Mouse (Mus musculus): ENCODE measurements around the gene Cadps.

Cadps gene

DNA sequence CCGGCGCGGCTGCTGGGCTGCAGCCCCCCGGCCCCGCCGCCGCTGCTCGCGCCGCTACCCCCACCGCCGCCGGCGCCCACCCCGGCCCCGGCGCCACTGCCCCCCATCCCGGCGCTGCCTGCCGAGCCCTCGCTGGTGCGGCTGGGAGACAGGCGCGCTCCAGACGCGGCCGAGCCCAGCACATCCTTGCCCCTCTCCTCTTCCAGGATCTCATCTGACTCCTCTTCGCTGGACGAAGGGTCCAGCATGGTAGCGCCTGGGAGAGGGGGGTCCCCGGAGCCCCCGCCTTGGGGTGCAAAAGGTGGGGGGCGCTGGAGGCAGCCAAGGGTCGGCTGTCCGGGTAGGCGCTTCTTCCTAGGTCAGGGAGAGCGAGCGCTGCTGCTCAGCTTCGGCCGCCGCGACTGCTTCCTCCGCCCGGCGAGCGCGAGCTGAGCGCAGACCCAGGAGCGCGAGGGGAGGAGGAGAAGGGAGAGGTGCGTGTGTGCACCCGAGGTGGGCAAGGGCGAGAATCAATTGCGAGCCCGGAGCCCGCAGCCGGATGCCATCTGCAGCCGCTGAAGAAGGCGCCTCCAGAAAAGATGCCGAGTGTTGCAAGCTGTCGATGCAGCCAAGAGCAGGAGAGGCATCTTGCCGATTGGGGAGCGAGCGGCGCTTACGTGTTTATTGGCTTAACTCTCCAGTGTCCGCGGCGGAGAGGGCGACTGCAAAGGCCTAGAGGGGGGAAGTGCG lies at the start of gene Cadps:
Gene Cadps (minus strand): TSS at position 589 of the 729 bp plus-strand sequence.
- DNase-seq: no peak

DNA sequence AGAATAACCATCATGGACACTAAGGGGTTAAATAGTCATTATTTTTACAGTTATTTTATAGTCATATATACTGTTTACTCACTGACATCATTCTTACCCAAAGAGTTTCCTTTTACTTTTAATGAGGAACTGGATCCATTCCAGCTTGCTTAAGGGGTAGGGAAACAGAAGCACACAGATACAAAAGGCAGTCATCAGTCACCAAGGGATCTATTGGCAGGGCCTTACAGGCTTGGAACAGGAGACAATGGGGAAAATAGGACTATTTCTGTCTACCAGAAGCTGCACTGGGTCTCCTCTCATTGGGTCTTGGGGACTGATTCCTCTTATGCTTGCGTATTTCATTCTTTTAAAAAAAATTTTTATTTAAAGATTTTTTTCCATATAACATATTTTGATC lies 46.7 kb upstream of the Cadps start:
- DNase-seq: no peak

DNA sequence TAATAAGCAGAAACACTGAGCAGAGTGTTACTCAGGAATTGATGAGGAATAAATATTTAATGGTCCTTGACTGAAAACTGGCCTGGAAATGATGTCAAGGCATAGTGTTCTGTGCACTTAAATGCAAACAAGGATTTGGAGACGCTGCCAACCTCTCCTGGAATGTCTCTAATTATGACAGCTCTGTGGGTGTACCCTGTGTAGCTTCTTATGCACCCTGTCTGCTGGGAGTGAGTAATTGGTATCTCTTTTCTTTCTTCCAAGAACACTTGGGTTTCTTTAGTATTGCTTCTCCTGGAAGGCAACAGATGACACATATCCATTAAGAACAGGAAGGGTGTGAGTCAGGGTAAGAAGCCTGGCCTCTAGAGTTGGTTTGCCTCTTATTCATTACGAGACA lies 42.4 kb upstream of the Cadps start:
- DNase-seq: no peak

DNA sequence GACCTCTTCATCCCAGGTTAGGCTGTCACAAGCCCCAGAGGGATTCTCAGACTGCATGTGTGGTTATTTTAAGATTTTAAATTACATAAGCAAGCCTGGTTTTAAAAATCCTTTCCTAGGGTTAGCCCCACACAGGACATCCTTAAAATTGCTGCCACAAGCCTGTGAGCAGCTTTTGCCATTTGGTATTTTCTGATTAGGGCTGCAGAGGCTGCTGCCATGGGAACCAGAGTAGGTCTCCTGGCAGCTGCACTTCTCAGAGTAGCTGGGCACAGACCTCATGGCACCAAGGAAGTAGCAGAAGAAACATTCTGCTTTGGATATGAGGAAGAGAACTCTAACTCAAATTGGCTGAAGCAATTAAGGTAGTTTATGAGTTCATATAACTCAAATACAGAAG lies 21.0 kb upstream of the Cadps start:
- no peak for DNase-seq

DNA sequence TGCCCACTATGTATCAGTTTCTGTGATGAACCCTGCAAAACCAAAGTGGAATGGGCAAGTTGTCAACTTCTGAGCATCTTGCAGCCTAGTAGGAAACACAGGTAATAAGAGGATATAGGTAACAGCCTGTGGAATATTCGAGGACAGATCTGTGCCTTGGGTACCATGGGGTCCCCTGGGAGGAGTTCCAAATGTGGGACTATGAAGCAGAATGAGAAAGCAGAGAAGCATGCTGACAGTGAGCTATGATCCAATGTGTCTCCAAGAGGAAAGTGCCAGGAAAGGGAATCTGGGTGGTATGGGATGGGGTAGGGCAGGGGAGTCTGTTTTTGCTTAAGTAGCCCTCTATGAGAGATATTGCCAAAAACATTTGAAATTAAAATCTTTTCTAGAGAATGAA lies 16.6 kb upstream of the Cadps start:
- DNase-seq: no peak

DNA sequence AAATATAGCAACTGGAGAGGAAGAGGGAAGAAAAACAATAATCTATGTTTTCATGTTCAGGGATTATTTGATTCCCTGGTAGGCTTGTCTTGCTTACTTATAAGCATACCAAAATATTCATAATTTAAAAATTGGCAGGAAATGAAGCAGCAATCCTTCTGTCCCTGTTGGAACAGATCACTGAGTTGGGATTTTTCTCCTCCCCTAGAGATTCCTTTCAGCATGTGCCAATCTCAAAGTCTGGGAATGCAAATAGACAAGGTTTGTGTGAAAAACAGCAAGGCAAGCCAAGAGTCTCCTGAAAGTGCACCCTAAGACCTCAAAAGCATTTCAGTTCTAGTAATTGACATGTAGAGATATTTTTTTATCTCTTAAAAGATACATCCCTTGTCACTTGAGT lies 16.1 kb upstream of the Cadps start:
- DNase-seq: no peak

DNA sequence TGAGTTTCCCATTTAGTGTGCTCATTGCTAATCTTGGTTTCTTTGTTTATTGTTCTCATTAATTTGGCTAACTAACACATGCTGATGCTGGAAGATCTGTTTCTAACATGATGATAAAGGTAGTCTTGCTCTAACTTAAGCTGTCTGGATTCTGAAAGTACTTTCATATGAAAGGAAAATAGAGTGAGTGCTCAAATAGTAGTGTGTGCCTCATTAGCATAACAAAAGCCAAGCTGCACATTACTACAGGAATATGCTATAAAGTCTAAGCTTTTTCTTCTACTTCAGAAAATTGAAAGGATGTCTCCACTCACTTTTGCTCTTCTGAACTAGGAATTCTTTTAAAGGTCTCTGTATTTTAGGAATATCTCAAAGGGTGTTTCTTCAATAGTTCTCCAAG lies 15.4 kb upstream of the Cadps start:
- DNase-seq: no peak

DNA sequence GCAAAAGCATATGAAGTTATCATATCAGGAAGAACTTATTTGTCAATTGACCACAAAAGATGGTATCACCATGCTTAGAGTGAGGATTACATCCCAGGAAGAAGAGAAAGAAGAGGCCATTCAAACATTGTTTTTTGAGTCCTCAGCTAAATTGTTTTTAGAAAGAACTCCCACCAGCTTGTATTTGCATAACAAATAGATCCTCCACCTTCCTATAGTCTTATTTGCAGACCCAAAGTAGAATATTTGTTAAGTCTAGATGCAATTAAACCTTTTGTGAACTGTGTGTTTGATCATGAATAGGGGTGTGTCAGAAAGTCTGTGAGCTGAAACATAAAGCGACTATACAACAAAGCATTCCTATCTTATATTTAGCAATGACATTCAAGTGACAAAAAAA lies 15.0 kb upstream of the Cadps start:
- no peak for DNase-seq

DNA sequence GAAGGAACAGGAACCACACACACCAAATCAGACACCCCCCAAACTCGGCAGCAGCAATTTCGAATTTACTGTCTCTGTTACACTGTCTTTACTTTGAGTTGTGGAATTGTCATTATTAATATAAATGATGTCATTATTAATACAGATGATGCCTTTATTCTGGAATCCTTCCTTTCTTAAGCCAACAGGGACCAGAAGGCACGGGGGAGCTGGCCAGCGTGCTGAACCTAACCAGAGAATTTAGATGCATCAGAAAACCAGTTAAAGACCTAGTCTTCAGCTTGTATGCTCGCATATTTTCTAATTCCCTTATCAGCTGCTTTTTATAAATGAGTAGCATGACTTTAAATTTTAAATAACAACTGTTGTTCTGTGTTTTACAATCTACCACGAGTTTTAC lies 902 bp upstream of the Cadps start:
- DNase-seq: no peak

DNA sequence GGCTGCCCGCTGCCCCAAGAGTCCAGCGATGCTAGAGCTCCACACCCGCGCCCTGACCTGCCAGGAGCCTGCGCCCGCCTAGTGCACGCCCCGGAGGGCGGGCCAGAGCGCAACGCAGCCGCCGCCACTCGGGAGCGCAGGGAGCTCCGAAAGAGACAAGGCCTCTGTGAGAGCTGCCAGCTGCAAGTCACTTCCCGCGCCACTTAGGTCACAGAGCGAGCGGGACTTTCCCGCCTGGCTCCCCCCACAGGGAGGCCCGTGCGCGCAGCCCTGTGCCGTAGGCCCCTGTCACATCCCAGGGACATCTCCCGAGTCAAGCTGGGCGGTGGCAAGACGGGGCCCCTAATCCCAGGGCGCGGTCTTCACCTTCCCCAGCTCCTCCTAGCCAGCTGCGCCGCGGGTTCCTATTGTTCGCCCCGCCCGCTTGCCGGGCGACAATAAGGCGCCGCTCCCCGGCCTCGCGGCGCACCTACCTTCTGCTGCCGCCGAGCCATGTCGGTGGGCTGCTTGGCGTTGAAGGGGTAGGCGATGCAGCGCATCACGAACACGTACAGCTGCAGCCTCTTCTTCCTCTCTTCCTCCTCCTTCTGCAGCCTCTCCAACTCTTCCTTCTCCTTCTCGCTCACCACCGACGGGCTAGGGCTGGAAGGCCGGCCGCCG lies 918 bp downstream of the Cadps start:
- DNase-seq: peak in 1 of 2 experiments; percentile 3

DNA sequence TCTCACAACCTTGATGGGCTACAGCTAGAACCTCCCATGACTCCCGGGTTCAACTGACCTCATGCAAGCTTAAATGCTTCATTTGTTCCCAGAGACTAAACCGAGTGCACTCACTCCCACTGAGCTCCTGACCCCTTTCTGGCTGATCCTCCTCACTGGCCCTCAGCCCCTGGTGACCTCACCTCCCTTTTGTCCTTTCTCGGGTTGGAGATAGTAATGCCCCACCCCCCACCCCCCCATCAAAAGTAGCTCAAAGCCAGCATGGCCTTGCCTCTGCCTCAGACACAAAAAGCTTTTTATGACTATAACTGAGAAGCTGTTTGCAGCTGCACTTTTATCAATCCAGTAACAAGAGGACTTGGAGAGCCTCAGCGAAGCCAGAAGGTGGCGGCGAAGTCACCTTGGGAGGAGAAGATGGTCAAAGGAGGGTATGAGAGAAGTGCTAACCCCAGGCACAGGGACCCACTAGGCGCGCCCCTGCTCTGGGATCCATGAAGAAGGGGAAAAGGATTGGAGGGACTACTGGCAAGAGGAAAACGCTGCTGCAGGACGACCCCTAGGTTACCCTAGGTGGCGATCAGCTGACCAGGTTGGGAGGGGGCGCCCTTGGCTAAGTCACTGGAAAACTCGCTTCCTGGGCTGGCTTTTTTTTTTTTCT lies 1.6 kb downstream of the Cadps start:
- DNase-seq: no peak

DNA sequence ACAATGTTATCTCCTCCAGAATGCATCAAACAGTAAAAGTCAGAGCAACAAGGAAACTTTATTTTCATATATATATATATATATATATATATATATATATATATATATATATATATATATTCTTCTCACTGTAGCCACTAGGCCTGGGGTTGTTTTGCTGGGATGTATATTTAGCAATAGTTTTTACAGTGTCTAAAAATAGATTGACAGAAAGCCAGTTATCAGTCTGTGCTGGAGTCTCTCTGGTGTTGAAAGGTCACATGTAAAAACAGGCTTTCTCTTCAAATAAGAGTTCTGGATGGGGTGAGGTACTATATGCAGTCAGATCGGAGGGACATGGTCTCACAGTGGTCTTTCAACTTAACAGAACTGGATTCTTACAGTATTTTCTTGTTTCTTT lies 2.7 kb downstream of the Cadps start:
- no peak for DNase-seq

DNA sequence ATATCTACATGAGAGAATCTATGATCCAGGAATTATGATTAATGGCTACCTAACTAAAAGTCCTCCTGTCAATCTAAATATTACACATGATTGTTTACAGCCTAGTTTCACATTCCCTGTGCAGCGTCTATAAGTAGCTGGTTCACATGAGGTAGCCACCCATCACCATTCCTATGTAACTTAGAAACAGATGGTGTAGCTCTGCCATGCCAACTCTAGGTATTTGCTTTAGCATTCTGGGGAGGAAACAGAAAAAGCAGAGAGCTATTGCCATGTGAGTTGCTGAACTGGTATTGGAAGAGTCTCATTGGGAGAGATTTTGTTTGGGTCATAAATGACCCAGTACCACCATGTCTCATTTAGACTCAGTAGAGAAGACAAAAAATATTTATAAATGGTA lies 4.4 kb downstream of the Cadps start:
- no peak for DNase-seq

DNA sequence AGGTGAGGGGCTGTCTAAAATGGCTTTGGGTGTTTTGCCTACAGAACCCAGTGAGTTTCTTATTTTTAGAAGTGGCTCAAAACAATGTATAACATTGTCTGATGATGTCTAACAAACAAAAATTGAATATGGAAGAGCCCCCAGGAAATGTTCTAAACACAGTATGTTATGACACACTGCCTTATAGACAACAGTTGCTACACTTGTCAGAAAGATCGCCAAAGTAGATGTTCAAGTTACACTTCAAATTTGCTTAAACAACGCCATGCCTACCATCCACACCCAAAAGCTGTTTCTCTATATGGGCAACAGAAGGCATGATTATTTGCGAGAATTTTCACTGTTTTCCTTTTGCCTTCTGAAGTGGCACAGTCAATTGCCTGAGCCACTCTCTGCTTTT lies 10.8 kb downstream of the Cadps start:
- no peak for DNase-seq

DNA sequence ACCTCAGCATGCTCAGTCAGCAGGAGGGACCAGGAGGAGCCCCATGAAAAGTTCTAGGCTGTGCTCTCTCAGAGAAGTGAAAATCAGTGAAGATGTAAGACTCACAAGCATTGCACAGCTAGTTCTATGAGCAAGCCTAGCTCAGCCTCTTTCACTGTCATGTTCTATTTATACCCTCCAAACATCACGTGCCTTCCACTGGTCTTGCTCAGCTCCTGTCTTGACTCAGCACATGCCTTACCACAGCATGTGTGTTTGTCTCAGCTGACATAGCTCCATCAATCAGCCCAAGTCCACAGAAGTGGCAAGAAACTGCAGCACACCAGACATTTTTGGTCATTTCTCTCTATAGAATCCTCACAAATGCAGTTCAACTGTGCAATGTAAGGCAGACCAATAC lies 19.9 kb downstream of the Cadps start:
- DNase-seq: no peak

DNA sequence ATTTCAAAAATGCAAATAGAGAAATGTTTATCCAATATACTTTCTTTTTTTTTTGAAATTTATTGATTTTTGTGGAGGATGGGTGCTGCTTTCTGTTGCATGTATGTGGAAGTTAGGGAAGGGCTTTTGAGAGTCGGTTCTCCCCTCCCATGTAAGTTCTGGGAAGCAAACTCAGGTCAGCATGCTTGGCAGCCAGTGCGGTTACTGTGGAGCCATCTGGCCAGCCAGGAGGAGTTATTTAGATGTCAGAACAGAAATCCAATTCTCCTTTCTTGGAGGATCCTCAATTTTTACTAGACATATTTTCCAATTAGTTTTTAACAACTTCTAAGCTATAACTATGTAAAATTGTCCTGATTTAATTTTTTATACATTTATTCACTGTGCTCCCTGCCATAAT lies 21.8 kb downstream of the Cadps start:
- DNase-seq: no peak

DNA sequence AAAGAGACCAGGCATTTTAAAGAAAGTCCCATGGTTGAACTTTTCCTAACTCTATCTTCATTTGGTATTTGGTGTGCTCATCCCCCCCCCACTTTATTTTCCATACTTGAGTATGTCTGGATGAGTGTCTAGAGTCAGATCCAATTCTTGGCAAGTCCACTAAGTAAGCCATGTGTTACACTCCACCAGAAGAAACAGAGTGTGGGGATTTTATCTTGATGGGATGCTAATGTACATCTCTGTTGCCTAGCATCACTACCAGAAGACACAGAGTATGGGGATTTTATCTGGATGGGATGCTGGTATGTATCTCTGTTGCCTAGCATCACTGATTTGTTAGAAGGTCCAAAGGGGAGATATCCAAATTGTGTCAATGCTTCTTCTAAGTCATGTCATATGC lies 24.0 kb downstream of the Cadps start:
- DNase-seq: no peak

DNA sequence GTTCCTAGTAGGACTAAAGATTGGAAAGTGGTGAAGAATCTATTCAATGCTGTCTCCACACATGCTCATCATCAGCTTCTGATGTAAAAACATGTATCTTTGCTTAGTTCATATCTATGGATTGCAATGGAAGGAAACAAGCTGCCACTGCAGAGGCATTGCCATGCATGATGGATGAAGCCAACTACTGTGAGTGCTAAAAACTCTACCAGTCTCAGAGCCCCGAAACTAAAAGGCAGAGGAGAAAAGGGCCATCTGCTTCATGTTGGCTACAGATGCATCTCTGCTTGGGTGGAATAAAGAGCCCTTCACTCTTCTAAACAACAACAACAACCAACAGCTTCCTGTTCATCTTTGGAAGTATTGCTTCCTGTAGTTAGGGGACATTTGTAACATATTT lies 38.6 kb downstream of the Cadps start:
- no peak for DNase-seq

DNA sequence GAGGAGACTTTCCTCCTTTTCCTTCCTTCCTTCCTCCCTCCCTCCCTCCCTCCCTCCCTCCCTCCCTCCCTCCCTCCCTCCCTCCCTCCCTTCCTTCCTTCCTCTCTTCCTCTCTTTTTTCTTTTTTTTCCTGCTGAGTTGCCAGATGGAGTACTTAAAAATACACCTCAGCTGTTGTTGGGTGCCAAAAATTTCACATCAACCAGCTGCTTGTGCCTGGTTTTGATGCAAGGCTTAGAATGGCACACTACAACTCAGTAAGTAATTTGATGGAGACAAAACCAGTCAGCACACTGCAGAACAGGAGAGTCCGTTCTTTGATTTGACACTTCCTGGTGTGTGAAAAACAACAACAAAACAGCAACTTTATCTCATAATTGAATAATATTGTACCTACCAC lies 42.9 kb downstream of the Cadps start:
- no peak for DNase-seq

DNA sequence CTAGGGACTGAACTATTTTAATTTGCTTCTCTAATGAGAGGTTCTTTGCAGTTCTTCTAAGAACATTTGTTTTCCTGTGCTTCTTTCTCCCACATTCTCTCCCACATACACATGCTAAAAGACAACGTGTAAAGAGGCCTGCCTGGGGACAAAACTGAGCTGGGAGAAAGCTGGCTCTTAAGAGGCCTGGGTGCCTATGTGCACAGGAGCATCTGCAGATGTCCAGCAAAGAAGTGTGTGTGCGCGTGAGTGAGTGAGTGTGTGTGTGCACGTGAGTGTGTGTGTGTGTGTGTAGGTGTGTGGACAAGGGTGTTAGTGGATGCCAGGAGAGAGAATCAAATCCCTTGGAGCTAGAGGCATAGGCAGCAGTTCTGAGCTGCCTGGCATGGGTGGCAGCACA lies 44.9 kb downstream of the Cadps start:
- DNase-seq: no peak

DNA sequence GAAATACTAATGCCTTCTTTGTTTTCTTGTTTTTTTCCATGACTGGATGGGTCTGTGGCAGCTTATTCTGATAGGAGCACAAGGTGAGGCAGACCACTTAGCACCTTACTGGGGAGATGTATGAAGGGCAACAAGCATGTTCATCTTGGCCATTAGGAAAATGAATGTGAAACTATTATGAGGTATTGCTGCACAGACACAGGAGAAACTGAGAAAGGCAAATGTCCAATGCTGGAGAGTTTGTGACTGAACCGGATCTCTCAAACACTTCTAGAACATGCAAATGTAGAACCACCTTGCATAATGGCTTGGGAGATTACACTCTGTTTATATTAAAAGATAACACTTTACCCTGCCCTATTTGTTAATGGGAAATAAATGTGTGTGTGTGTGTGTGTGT lies 54.0 kb downstream of the Cadps start:
- DNase-seq: no peak

DNA sequence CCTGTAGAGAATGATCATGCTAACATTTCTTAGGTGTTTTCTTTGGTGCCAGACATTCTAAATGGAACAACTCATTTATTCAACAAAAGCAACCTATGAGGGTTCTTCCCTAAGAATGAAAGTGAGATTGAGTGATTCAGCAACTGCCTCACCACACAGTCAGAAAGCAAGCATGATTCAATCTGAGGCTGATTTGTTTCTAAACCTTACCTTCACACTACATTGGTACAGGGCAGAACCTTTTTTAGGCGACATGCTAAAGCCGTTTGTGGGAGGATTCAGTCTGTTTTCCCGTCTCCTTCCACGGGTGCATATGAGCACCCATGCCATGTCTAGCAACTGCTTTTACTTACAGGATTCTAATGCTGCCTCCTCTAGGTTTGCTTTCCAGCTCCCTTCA lies 69.6 kb downstream of the Cadps start:
- no peak for DNase-seq

DNA sequence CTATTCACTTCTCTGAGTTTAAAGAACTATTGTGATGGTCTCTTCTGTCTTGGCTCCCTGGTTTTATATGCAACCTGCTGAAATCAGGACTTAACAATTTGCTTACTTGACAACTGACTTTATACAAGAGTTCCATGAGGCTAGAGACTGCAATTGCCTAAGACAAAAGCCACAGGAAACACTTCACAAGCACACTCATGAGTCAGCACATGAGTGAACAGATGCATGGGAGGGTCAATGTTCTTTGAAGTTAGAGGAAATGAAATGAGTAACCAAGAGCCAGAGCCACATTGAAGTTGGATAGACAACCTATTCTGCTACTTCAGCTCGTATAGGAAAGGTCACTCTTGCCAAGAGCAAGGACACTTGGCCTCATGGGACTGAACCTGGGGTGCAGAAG lies 71.1 kb downstream of the Cadps start:
- DNase-seq: no peak

DNA sequence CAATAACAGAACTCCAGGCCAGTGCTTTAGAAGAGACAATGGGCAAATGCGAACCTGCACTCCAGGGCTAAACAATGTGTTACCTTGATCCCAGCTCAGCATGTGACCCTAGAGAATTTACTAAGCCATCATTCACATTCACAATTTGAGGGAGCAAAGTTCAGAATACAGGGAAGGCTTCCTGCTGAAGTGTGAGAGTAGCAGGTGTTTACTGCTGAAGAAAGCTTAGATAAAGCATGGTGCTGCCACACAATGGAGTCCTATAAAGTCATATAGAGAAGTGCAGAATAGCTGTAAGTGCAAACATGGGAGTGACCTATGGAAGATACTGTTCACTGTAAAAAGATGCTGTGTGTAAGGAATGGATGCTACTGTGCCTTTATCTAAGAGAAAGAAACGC lies 91.9 kb downstream of the Cadps start:
- DNase-seq: no peak
